Mouse (Mus musculus) limb, embryonic 13.5 days (tissue): Measurements from ENCODE around the gene Cpsf3. TPM values are rescaled to one million over a fixed set of nuclear protein-coding genes. Genes with fewer than 3 reads are reported as not detected.

Experiments
- ATAC-seq: fragments of 200-750 bp; cut with Nextera tagmentation; 2 replicates; pipeline ENCODE4 v1.8.0; 2017; ENCODE audit warnings: low read depth, moderate number of reproducible peaks, moderate TSS enrichment; ENCODE audit not compliant: low FRiP score
- H3K27ac ChIP-seq: fragments of 300-500 bp; sonication (generic); 2 replicates; pipeline ENCODE4 v1.5.1; 2015; ENCODE audit warnings: inconsistent platforms, mild to moderate bottlenecking, moderate library complexity
- H3K27me3 ChIP-seq: fragments of 300-500 bp; sonication (generic); 2 replicates; pipeline ENCODE4 v1.6.1; 2015; ENCODE audit warnings: mild to moderate bottlenecking, inconsistent platforms
- H3K36me3 ChIP-seq: fragments of 300-500 bp; sonication (generic); 2 replicates; pipeline ENCODE4 v1.6.1; 2015; ENCODE audit warnings: inconsistent platforms, mild to moderate bottlenecking, moderate library complexity
- H3K4me1 ChIP-seq: fragments of 300-500 bp; sonication (generic); 2 replicates; pipeline ENCODE4 v1.6.1; 2015; ENCODE audit warnings: inconsistent platforms
- H3K4me2 ChIP-seq: fragments of 300-500 bp; sonication (generic); replicated peaks from 2 replicates; pipeline ENCODE4 v1.6.1; 2015; ENCODE audit warnings: inconsistent platforms, mild to moderate bottlenecking, moderate library complexity
- H3K4me3 ChIP-seq: fragments of 300-500 bp; sonication (generic); 2 replicates; pipeline ENCODE4 v1.5.1; 2015; ENCODE audit warnings: moderate library complexity, mild to moderate bottlenecking, inconsistent platforms
- H3K9ac ChIP-seq: fragments of 300-500 bp; sonication (generic); 2 replicates; pipeline ENCODE4 v1.6.1; 2015; ENCODE audit warnings: mild to moderate bottlenecking, inconsistent platforms
- H3K9me3 ChIP-seq: fragments of 300-500 bp; sonication (generic); 2 replicates; pipeline ENCODE4 v1.6.1; 2016; ENCODE audit warnings: inconsistent platforms
- WGBS: fragments of 180-500 bp; shearing (Covaris S2); methylation state at CpG from one replicate; pipeline ENCODE4 v1.1.7; 2015; 5-methylcytosine and 5-hydroxymethylcytosine counted together
- polyA plus RNA-seq: library from polyadenylated mRNA; unstranded; fragments of >200 nt; fragmentation: Nextera tagmentation; extraction: Ambion mirVana; gene quantifications from 2 replicates; pipeline ENCODE4 v1.2.1, GENCODE M21; 2015

Gene Cpsf3
- polyA plus RNA-seq, 1 experiment from 2014 or later, result 114 TPM

DNA sequence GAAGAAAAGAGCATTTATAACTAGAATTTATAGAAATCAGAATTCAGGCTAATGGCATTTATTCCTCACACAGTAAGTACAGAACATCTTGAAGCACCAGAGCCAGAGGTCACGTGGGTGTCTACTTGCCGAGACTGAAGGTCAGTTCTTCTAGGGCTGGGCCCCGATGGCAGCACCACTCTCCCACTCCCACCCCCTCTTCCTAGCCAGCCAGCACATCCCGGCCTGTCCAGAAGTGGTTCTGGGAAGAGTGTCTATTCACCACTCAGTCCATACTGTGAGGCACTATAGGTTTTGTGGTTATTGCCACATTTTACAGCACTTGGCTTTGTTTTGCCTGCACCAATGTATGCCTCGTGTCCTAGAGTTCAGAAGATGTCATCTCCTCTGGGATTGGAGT, 38.9 kb downstream of the Cpsf3 start:
- Histone ChIP-seq H3K4me1 (no peaks in the 10 kb centered on the region), H3K27me3 (no peaks in the 10 kb centered on the region), H3K36me3 (peaks cover 90% of the 10 kb centered on the region), H3K27ac (no peak overlapping the region), H3K9me3 (no peaks in the 10 kb centered on the region), H3K4me2 (no peak overlapping the region), H3K4me3 (no peak overlapping the region), H3K9ac (no peak overlapping the region)
- no peak for ATAC-seq
- 88% methylated on average over 5 of the region's 5 CpGs for WGBS

DNA sequence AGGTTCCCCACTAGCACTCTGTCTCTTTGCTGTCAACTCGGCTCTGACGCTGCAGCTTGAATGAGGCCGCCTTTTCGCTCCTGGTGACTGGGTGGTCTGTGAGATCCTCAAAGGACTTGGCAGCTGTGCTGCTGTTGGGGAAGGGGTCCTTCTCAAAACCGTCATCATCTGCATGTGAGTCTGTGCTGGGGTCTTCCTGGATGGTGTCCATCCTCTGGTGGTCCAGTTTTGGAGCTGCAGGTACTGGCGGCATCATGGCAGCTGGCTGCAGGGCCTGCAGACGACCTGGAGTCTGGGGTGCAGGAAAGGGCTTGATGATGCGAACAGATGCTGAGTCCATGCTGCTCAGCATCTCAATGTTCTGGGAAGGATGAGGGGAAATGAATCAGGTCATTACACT, 40.1 kb downstream of the Cpsf3 start:
- Histone ChIP-seq H3K27me3 (no peaks in the 10 kb centered on the region), H3K4me2 (no peak overlapping the region), H3K9me3 (no peaks in the 10 kb centered on the region), H3K9ac (no peak overlapping the region), H3K36me3 (peaks cover 90% of the 10 kb centered on the region), H3K4me3 (no peak overlapping the region), H3K27ac (no peak overlapping the region), H3K4me1 (no peaks in the 10 kb centered on the region)
- 88% methylated on average over 8 of the region's 8 CpGs for WGBS
- ATAC-seq, result no peak

DNA sequence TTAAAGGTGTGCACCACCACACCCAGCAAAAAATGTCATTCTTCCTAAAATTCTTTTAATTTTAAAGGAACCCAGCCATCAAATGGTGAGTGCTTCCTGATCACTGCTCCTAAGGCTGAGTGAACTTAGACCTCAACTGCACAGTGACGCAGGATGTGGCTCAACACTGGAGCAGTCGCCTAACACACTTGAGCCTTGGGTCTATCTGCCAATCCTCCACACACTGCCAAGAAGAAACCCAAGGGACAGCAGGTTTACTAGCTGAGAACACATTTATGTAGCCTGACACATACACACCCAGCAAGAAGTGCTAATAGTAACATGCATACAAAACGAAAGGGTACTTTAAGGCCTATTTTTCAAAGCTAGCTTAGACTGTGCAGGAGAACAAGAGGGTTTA, 41.1 kb downstream of the Cpsf3 start:
- Histone ChIP-seq H3K4me3 (no peak overlapping the region), H3K36me3 (peaks cover 89% of the 10 kb centered on the region), H3K9me3 (no peaks in the 10 kb centered on the region), H3K4me2 (no peak overlapping the region), H3K27me3 (no peaks in the 10 kb centered on the region), H3K9ac (no peak overlapping the region), H3K27ac (no peak overlapping the region), H3K4me1 (no peaks in the 10 kb centered on the region)
- 88% methylated on average over 3 of the region's 3 CpGs for WGBS
- ATAC-seq, result 0 out of 2 replicates have a peak, but pooled peaks have one; percentile 24

DNA sequence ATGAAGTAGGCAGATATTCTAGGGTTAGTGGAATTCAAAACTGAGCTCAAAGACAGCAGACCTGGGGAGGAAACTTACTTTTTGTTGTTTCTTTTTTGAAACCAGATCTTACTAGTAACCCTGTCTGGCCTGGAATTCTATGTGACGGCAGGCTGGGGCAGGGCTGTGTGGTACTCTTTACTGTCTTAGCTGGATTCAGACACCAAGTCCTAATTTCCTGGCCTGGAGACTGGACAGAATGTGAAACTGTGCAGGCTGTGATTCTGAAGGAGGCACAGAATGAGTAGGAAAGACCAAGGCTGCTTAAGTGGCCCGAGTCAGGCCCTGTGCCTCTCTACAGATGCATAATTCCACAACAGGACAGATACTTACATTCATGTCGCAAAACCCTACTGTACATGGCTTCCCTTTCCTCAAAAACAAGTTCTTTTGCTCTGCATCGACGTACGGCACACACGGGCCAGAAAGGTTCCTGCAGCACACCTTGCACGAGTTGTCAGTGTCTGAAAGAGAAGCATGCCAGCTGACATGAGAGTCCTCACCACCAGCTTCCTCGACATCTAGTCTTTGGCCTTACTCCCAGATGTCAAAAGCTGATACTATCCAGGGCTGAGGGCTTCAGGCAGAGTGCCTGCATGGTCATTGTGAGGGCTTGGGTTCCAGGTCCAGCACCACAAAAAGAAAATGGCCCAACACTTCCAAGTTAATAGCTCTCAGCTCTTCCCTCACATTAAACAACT, 44.6 kb downstream of the Cpsf3 start:
- no peaks in the 10 kb centered on the region for H3K27me3 ChIP-seq
- WGBS, result 89% methylated on average over 9 of the region's 9 CpGs
- peaks cover 91% of the 10 kb centered on the region for H3K36me3 ChIP-seq
- H3K4me3 ChIP-seq, result no peak overlapping the region
- no peaks in the 10 kb centered on the region for H3K4me1 ChIP-seq
- no peak overlapping the region for H3K9ac ChIP-seq
- ATAC-seq, result no peak
- no peak overlapping the region for H3K4me2 ChIP-seq
- H3K27ac ChIP-seq, result no peak overlapping the region
- no peaks in the 10 kb centered on the region for H3K9me3 ChIP-seq

DNA sequence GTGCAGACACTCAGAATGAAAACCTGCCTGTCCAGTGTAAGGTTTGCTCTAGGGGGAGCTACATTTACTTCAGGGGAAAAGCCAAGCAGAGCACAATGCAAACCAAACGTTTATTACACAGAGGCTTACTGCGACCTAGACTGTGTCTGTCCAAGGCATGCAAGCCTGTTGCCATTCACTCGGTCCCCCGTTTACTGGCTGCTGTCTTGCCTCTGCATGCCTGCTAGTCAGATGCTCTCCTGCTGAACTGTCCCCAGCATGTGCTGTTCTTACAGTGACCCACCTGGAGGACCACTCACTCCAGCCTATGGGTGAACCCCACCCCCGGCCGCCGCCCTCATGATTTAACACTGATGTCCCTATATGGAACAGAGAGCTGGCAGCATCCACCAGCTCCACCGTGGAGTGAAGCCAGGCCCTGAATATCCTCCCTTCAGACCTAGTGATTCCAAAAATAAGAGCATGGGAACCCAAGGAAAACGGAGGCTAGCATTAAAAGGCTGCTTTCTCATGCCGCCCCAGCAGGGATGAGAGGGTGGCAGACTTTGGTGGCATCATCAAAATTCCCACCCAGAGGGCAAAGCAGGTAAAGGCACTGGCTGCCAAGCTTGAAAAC, 45.9 kb downstream of the Cpsf3 start:
- no peaks in the 10 kb centered on the region for H3K27me3 ChIP-seq
- no peak overlapping the region for H3K27ac ChIP-seq
- H3K4me1 ChIP-seq, result no peaks in the 10 kb centered on the region
- no peak overlapping the region for H3K9ac ChIP-seq
- no peak overlapping the region for H3K4me2 ChIP-seq
- WGBS, result 89% methylated on average over 10 of the region's 10 CpGs
- no peaks in the 10 kb centered on the region for H3K9me3 ChIP-seq
- H3K4me3 ChIP-seq, result no peak overlapping the region
- peaks cover 90% of the 10 kb centered on the region for H3K36me3 ChIP-seq
- ATAC-seq, result no peak

DNA sequence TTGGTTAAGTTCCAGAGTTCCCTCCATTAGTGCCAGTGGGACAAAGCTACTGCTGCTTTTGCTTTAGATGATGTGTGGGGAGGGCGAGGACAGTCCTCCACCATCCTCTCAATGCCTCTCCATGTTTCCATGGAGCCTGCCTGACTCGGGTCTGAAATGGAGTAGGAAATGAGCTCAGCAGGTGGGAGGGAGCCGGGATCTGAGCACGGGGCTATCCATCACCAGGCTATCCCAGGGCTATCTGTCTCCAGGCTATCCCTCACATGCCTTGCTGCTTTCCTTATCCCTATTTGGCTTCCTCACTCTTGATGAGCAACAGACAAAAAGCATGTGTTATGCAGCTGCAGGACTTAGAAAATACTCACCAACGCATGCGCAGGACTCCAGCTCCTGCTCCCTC, 46.5 kb downstream of the Cpsf3 start:
- Histone ChIP-seq H3K4me2 (no peak overlapping the region), H3K4me3 (no peak overlapping the region), H3K27me3 (no peaks in the 10 kb centered on the region), H3K9ac (no peak overlapping the region), H3K9me3 (no peaks in the 10 kb centered on the region), H3K4me1 (no peaks in the 10 kb centered on the region), H3K27ac (no peak overlapping the region), H3K36me3 (peaks cover 89% of the 10 kb centered on the region)
- no peak for ATAC-seq
- 90% methylated on average over 6 of the region's 6 CpGs for WGBS

DNA sequence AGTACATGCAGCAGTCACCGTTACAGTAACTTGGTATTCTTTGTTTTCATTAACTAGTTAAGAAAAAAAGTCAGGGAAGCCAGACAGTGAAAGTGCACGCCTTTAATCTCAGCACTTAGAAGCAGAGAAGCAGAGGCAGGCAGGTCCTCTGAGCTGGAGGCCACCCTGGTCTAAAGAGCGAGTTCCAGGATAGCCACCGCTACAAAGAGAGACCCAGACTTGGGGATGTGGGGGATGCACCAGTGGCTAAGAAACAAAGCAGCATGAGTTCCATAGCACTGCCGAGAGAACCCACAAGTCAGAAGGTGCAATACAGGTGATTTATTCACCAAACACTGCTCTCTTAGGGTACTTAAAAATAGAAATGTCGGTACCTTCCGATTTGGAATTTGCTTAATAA, 47.8 kb downstream of the Cpsf3 start:
- peaks cover 82% of the 10 kb centered on the region for H3K36me3 ChIP-seq
- no peak overlapping the region for H3K9ac ChIP-seq
- no peaks in the 10 kb centered on the region for H3K27me3 ChIP-seq
- H3K4me2 ChIP-seq, result no peak overlapping the region
- H3K9me3 ChIP-seq, result no peaks in the 10 kb centered on the region
- ATAC-seq, result no peak
- 93% methylated on average over 7 of the region's 7 CpGs for WGBS
- H3K27ac ChIP-seq, result no peak overlapping the region
- H3K4me3 ChIP-seq, result no peak overlapping the region
- H3K4me1 ChIP-seq, result no peaks in the 10 kb centered on the region

DNA sequence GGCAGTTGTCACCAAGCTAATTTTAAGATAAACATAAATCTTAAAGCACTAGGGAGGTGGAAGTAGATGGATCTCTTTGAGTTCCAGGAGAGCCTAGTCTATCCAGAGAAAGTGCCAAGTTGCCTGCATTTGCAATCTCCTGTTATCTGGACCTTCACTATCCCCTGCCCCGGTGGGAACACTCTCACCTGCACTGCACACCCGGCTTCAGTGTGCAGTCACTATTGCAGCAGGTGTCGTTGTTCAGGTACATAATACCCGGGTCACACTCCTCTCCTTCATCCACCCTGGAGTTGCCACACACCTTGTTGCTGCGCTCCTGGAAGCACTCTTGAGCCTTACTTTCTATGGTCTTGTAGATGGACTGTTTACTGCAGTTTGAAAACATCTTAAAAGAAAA, 48.6 kb downstream of the Cpsf3 start:
- WGBS, result 94% methylated on average over 5 of the region's 5 CpGs
- H3K36me3 ChIP-seq, result peaks cover 80% of the 10 kb centered on the region
- H3K4me3 ChIP-seq, result no peak overlapping the region
- ATAC-seq, result no peak
- H3K27me3 ChIP-seq, result no peaks in the 10 kb centered on the region
- no peak overlapping the region for H3K27ac ChIP-seq
- no peak overlapping the region for H3K4me2 ChIP-seq
- no peaks in the 10 kb centered on the region for H3K4me1 ChIP-seq
- H3K9me3 ChIP-seq, result no peaks in the 10 kb centered on the region
- H3K9ac ChIP-seq, result no peak overlapping the region

DNA sequence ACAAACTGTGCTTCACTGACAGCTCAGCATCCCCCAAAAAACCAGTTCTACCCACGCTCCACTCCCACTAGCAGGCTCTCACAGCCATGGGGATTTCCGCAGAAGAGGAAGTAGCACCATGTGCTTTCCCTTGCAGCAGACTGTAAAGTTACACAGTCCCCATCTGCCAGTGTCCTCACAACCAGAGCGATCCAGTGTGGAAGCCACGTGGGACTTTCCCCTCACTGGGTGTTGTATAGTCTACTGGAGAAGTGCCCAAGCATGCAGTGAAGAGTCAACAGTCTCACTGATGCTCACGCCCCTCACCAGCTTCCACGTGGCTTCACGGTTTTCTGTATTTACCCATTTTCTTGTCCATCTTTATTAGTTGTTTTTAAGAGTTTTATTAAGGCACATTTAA, 50.7 kb downstream of the Cpsf3 start:
- no peak overlapping the region for H3K27ac ChIP-seq
- no peak overlapping the region for H3K9ac ChIP-seq
- H3K4me1 ChIP-seq, result no peaks in the 10 kb centered on the region
- H3K4me3 ChIP-seq, result no peak overlapping the region
- no peaks in the 10 kb centered on the region for H3K27me3 ChIP-seq
- WGBS, result 87% methylated on average over 7 of the region's 7 CpGs
- H3K9me3 ChIP-seq, result no peaks in the 10 kb centered on the region
- no peak overlapping the region for H3K4me2 ChIP-seq
- peaks cover 82% of the 10 kb centered on the region for H3K36me3 ChIP-seq
- ATAC-seq, result no peak

DNA sequence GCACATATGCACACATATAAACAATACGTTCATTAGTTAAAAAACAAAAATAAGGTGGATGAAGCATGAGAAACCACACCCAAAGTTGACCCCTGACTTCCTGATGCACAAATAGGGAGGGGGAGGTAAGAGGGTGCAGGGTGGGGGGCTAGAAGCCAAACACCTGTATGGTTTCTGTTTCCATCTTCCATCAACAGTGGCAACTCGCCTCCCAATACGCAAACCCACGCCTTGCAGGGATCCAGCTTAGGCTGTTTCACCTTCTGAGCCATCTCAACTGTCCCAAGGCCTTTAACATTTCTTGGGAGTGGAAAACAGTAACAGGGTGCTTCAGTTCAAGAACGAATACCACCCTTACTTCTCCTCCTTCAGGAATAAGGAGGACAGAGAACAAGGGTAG, 52.0 kb downstream of the Cpsf3 start:
- Histone ChIP-seq H3K4me3 (no peak overlapping the region), H3K27me3 (no peaks in the 10 kb centered on the region), H3K36me3 (peaks cover 78% of the 10 kb centered on the region), H3K27ac (no peak overlapping the region), H3K4me2 (no peak overlapping the region), H3K4me1 (no peaks in the 10 kb centered on the region), H3K9ac (no peak overlapping the region), H3K9me3 (no peaks in the 10 kb centered on the region)
- ATAC-seq, result no peak
- 93% methylated on average over 5 of the region's 5 CpGs for WGBS

DNA sequence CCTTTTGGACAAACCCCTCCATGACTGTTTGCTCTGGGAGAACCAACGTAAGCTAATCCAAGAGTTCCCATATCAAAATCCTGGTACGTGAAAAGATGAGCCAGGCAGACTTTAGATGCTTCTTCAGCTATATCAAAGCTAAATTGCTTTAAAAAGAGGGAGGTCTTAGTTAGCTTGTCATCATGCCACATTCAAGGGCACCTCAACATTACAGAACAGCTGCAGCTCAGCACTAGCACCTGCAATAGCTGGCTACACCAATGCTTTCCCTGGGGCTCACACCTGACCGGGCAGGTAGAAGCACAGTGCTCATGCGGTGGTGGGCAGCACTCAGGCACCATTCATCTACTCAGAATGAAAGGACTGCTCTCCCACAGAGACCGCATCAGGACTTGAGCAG, 55.5 kb downstream of the Cpsf3 start:
- no peak overlapping the region for H3K9ac ChIP-seq
- peaks cover 73% of the 10 kb centered on the region for H3K36me3 ChIP-seq
- H3K9me3 ChIP-seq, result no peaks in the 10 kb centered on the region
- no peaks in the 10 kb centered on the region for H3K27me3 ChIP-seq
- no peak for ATAC-seq
- no peak overlapping the region for H3K27ac ChIP-seq
- WGBS, result 95% methylated on average over 5 of the region's 5 CpGs
- no peaks in the 10 kb centered on the region for H3K4me1 ChIP-seq
- no peak overlapping the region for H3K4me2 ChIP-seq
- H3K4me3 ChIP-seq, result no peak overlapping the region

DNA sequence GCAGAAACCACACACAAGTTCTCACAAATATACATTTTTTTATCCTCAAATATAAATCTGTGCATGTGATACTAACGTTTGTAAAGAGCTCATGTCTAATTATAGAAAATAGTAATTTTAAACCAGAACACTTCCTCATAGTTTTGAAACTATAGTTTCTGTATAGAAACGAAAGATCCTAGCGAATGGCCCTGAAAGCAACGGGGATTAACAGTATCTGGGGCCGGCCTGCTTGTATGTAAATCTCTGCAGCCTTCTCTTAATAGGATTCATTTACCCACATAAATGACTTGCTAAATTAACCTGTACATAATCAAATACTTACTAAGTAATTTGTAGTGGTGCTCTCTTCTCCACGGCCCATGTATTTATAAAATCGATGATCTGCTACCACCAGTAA, 61.8 kb downstream of the Cpsf3 start:
- Histone ChIP-seq H3K27ac (no peak overlapping the region), H3K4me1 (no peaks in the 10 kb centered on the region), H3K9ac (no peak overlapping the region), H3K36me3 (peaks cover 70% of the 10 kb centered on the region), H3K27me3 (no peaks in the 10 kb centered on the region), H3K4me2 (no peak overlapping the region), H3K9me3 (no peaks in the 10 kb centered on the region), H3K4me3 (no peak overlapping the region)
- ATAC-seq, result no peak
- WGBS, result 93% methylated on average over 7 of the region's 7 CpGs
